Mouse (Mus musculus) adrenal gland, postnatal 36 days (tissue): Measurements from ENCODE around the gene Doc2g. TPM values are rescaled to one million over a fixed set of nuclear protein-coding genes. Genes with fewer than 3 reads are reported as not detected.

Source experiments
- DNase-seq, 2 experiments: peaks; one replicate each; pipeline ENCODE4 v3.0.0; 2021; ENCODE audit warnings: mixed read lengths in 1 of 2
- total RNA-seq, 2 experiments: library from RNA; stranded (reverse); gene quantifications; 2 replicates each; pipeline ENCODE4 v1.2.3; 2021

Doc2g gene
- total RNA-seq, 2 experiments from 2014 or later, result 1.1 to 1.9 TPM

DNA sequence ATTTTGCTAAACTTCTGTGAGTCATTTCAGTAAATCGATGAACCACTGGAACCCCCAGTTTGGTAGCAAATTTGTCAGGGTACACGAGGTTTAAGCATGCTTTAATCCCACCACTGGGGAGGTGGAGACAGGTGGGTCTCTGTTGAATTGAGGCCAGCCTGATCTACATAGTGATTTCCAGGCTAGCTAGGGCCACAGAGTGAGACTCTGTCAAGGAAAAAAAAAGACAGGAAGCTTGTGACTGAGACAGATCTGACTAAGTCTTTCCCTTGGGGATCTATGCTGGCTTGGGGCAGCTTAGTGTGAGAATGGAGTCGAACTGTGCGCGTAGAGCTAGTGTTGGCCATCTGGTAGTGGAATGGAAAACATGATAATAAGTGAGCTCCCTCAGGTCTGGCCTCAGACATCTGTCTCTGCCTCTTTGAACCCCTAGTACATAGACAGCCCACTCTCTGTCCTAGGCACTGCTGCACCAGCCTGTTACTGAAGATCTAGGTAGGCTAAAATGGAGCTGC lies 49.5 kb downstream of the Doc2g start:
- DNase-seq, result no peak

DNA sequence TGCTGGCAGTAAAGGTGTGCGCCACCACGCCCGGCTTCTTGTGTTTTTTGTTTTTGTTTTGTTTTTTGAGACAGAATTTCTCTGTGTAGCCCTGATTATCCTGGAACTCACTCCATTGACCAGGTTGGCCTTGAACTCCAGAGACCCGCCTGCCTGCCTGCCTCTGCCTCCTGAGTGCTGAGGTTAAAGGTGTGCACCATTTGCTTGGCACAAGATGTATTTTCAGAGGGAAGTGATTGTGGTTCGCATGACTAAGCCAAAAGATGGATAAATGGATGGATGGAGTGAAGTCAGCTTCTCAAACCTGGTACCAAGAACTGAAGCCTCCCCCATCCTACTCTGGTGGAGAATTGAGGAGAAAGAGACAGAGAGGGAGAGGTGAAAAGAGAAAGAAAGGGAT lies 51.5 kb downstream of the Doc2g start:
- no peak for DNase-seq

DNA sequence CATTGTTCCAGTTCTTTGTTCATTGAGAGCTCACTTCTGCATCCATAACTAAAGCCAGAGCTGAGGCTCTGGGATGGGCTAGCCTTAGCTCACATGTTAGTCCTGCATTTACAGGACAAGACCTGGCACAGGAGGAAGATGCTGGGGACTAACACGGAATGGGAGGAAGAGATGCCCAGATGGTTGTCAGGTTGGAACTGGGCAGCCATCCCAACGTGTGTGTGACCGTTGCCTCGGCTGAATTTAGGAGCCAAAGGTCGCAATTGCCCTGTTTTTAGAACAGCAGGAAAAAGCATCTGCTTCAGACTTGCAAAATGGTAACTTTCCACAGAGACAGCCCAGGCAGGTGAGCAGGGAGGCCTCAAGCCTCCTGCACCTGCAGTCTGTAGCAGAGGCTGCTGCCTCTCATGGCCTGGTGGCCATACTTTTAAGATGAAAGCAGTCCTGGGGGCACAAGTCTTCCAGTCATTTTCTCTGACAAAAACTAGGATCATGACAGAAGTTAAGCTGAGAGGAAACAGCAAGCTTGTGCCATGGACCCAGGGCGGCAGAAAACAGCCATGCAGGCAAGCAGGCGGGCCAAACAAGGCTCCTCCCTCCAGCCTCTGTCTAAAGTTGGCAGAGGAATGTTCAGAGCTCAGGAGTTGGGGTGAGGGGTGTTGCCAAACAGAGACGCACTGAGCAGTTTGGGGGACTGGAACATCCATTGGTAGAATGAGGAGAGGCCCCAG lies 52.3 kb downstream of the Doc2g start:
- no peak for DNase-seq

DNA sequence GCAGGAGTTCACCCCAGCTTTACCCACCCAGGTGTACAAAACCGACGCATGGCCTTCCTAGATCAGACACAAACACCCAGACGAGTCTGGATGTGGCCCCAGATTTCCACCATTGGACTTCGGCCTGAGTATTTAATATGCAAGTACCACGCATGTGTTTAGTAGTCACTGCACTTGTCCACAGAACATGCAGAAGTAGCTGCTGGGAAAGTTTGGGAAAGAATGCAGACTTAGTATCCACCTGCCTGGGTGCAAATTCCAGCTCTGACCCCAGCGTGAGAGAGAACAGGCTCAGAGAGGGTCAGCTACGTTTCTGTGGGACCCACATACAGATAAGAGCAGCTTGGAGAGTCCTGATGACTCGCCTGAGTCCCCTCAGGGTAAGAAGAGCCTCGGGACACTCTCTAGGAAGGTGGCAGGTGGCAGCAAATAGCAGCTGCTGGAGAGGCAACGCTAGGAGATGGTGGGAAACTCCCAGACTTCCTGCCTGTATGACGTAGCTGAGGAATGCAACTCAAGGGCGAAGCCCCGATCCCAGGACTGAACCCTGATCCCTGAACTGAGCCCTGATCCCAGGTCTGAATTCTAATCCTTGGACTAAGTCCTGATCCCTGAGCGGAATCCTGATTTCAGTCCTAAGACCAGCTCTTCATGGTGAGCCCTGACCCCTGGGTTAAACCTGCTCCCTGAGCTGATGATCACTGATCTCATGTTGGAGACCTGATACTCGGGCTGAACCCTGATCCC lies 53.0 kb downstream of the Doc2g start:
- DNase-seq, result no peak

Other genes with a start within 250 kb of the Doc2g start
- 10 to 100 TPM; 50.7 to 52.5 TPM for gene Kmt5b, start 235.9 kb upstream of the Doc2g start, total RNA-seq
- gene Chka, start 151.5 kb upstream of the Doc2g start, total RNA-seq, result 100 to 1,000 TPM; 112 to 133 TPM
- gene Tcirg1, start 96.2 kb upstream of the Doc2g start, total RNA-seq, result 10 to 100 TPM; 57.7 to 65.9 TPM
- gene Ndufs8, start 90.5 kb upstream of the Doc2g start, total RNA-seq, result 100 to 1,000 TPM; 331 to 356 TPM
- gene Aldh3b1, start 73.5 kb upstream of the Doc2g start, total RNA-seq, result 100 to 1,000 TPM in 1 of 2 experiments, 10 to 100 TPM in 1; 30.1 to 194 TPM
- gene Unc93b1, start 68.1 kb upstream of the Doc2g start, total RNA-seq, result 10 to 100 TPM; 49.1 to 62.5 TPM
- gene Aldh3b3, start 44.7 kb upstream of the Doc2g start, total RNA-seq, result 1 to 10 TPM in 1 of 2 experiments, under 1 TPM in 1; 0.20 to 1.1 TPM
- 10 to 100 TPM in 1 of 2 experiments, 1 to 10 TPM in 1; 4.6 to 13.8 TPM for gene Aldh3b2, start 31.0 kb upstream of the Doc2g start, total RNA-seq
- 10 to 100 TPM; 18.2 to 20.1 TPM for gene Acy3, start 16.7 kb upstream of the Doc2g start, total RNA-seq
- gene Tbx10, start 10.6 kb upstream of the Doc2g start, total RNA-seq, result not detected
- 10 to 100 TPM; 20.4 to 30.8 TPM for gene Nudt8, start 2.7 kb upstream of the Doc2g start, total RNA-seq
- under 1 TPM; 0.72 to 0.96 TPM for gene Gm49405, start 2.7 kb upstream of the Doc2g start, total RNA-seq
- gene Ndufv1, start 9.5 kb downstream of the Doc2g start, total RNA-seq, result 100 to 1,000 TPM; 355 to 381 TPM
- 100 to 1,000 TPM; 354 to 397 TPM for gene Gstp1, start 34.7 kb downstream of the Doc2g start, total RNA-seq
- 10 to 100 TPM; 56.1 to 59.7 TPM for gene Gstp2, start 42.7 kb downstream of the Doc2g start, total RNA-seq
- under 1 TPM; 0.63 to 0.99 TPM for gene Gstp3, start 56.3 kb downstream of the Doc2g start, total RNA-seq
- gene Cabp2, start 78.3 kb downstream of the Doc2g start, total RNA-seq, result not detected
- 100 to 1,000 TPM; 109 to 132 TPM for gene Cdk2ap2, start 93.9 kb downstream of the Doc2g start, total RNA-seq
- gene Pitpnm1, start 96.7 kb downstream of the Doc2g start, total RNA-seq, result 100 to 1,000 TPM in 1 of 2 experiments, 10 to 100 TPM in 1; 59.7 to 158 TPM
- gene Aip, start 122.5 kb downstream of the Doc2g start, total RNA-seq, result 100 to 1,000 TPM; 104 to 124 TPM
- gene Gpr152, start 136.5 kb downstream of the Doc2g start, total RNA-seq, result under 1 TPM in 1 of 2 experiments, not detected in 1; 0.10 TPM
- gene Cabp4, start 140.7 kb downstream of the Doc2g start, total RNA-seq, result under 1 TPM; 0.30 to 0.40 TPM
- gene Coro1b, start 145.3 kb downstream of the Doc2g start, total RNA-seq, result 100 to 1,000 TPM; 171 to 195 TPM
- 1 to 10 TPM; 1.4 to 3.1 TPM for gene Ptprcap, start 150.3 kb downstream of the Doc2g start, total RNA-seq
- gene Rps6kb2, start 160.0 kb downstream of the Doc2g start, total RNA-seq, result 10 to 100 TPM; 27.6 to 37.5 TPM
- gene Carns1, start 172.2 kb downstream of the Doc2g start, total RNA-seq, result 1 to 10 TPM; 2.0 to 2.8 TPM
- 1 to 10 TPM in 1 of 2 experiments, under 1 TPM in 1; 0.70 to 1.0 TPM for gene Tbc1d10c, start 188.0 kb downstream of the Doc2g start, total RNA-seq
- gene Ppp1ca, start 188.8 kb downstream of the Doc2g start, total RNA-seq, result 100 to 1,000 TPM; 403 to 410 TPM
- 1 to 10 TPM; 7.6 TPM for gene Rad9a, start 198.3 kb downstream of the Doc2g start, total RNA-seq
- 10 to 100 TPM in 1 of 2 experiments, 1 to 10 TPM in 1; 6.3 to 17.4 TPM for gene Clcf1, start 210.9 kb downstream of the Doc2g start, total RNA-seq
- gene AC109138.7, start 211.0 kb downstream of the Doc2g start, total RNA-seq, result not detected
- gene Pold4, start 228.6 kb downstream of the Doc2g start, total RNA-seq, result 10 to 100 TPM; 50.2 to 54.4 TPM